Mouse (Mus musculus) forebrain, embryonic 15.5 days (tissue): ENCODE measurements around the gene Clpp. TPM values are rescaled to one million over a fixed set of nuclear protein-coding genes. Genes with fewer than 3 reads are reported as not detected.

Experiments
- ATAC-seq: fragments of 200-750 bp; cut with Nextera tagmentation; replicated peaks from 2 replicates; pipeline ENCODE4 v1.8.0; 2017; ENCODE audit warnings: mild to moderate bottlenecking, moderate TSS enrichment, moderate library complexity
- H3K27ac ChIP-seq: fragments of 300-500 bp; sonication (generic); replicated peaks from 2 replicates; pipeline ENCODE4 v1.5.1; 2015; ENCODE audit warnings: mild to moderate bottlenecking, inconsistent platforms
- H3K27me3 ChIP-seq: fragments of 300-500 bp; sonication (generic); 2 replicates; pipeline ENCODE4 v1.6.1; 2015; ENCODE audit warnings: inconsistent platforms
- H3K36me3 ChIP-seq: fragments of 300-500 bp; sonication (generic); 2 replicates; pipeline ENCODE4 v1.6.1; 2015; ENCODE audit warnings: mild to moderate bottlenecking, inconsistent platforms
- H3K4me1 ChIP-seq: fragments of 300-500 bp; sonication (generic); 2 replicates; pipeline ENCODE4 v1.6.1; 2015; ENCODE audit warnings: inconsistent platforms
- H3K4me2 ChIP-seq: fragments of 300-500 bp; sonication (generic); replicated peaks from 2 replicates; pipeline ENCODE4 v1.6.1; 2015; ENCODE audit warnings: mild to moderate bottlenecking, inconsistent platforms
- H3K4me3 ChIP-seq: fragments of 300-500 bp; sonication (generic); 2 replicates; pipeline ENCODE4 v1.5.1; 2015; ENCODE audit warnings: mild to moderate bottlenecking, inconsistent platforms
- H3K9ac ChIP-seq: fragments of 300-500 bp; sonication (generic); replicated peaks from 2 replicates; pipeline ENCODE4 v1.6.1; 2015; ENCODE audit warnings: mild to moderate bottlenecking, inconsistent platforms
- H3K9me3 ChIP-seq: fragments of 300-500 bp; sonication (generic); 2 replicates; pipeline ENCODE4 v1.6.1; 2016; ENCODE audit warnings: inconsistent platforms
- WGBS: fragments of 180-500 bp; shearing (Covaris S2); methylation state at CpG from one replicate; pipeline ENCODE4 v1.1.7; 2015; ENCODE audit warnings: mixed read lengths; 5-methylcytosine and 5-hydroxymethylcytosine counted together
- polyA plus RNA-seq: library from polyadenylated mRNA; unstranded; fragments of >200 nt; fragmentation: Nextera tagmentation; extraction: Ambion mirVana; gene quantifications from 2 replicates; pipeline ENCODE4 v1.2.1, GENCODE M21; 2015

Clpp gene
- polyA plus RNA-seq, 1 experiment from 2014 or later, result 162 TPM

DNA sequence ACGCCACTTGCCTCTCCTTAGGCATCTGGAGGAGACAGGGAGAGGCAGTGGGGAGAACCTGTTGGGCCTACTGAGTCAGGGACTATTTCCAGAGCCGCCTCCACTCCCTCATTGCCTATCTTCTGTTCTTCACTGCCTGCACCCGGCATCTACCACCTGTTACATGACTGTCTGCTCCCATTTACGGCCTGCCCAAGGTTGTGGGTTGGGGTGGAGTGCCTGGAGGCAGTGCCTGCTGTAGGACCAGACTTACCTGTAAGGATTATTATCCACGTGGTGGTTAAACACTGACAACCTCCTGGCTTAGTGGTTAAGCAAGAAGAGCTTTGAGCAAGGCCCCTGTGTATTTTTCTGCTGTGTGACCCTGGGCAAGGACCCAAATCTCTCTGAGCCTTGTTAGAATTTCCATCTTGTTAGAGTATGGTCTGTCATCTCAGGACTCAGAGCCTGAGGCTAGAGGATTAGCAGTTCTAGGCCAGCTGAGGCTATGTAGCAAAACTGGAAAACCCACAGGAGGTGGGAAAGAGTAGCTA lies 15.3 kb upstream of the Clpp start:
- Histone ChIP-seq H3K4me1 (no peaks in the 10 kb centered on the region), H3K9me3 (no peaks in the 10 kb centered on the region), H3K36me3 (no peaks in the 10 kb centered on the region), H3K4me2 (no peak overlapping the region), H3K9ac (no peak overlapping the region), H3K4me3 (no peak overlapping the region), H3K27ac (no peak overlapping the region), H3K27me3 (no peaks in the 10 kb centered on the region)
- WGBS, result 80% methylated on average over 5 of the region's 5 CpGs
- no peak for ATAC-seq

- Histone ChIP-seq H3K9me3 (no peaks in the 10 kb centered on the region), H3K9ac (no peak overlapping the region), H3K4me3 (no peak overlapping the region), H3K36me3 (no peaks in the 10 kb centered on the region), H3K4me1 (no peaks in the 10 kb centered on the region), H3K4me2 (no peak overlapping the region), H3K27me3 (no peaks in the 10 kb centered on the region), H3K27ac (no peak overlapping the region)
- WGBS, result 73% methylated on average over 3 of the region's 3 CpGs
- ATAC-seq, result no peak
Observed at GRCm38 (mm10) chr17:56975391-56975790, 14.7 kb upstream of the Clpp start.

DNA sequence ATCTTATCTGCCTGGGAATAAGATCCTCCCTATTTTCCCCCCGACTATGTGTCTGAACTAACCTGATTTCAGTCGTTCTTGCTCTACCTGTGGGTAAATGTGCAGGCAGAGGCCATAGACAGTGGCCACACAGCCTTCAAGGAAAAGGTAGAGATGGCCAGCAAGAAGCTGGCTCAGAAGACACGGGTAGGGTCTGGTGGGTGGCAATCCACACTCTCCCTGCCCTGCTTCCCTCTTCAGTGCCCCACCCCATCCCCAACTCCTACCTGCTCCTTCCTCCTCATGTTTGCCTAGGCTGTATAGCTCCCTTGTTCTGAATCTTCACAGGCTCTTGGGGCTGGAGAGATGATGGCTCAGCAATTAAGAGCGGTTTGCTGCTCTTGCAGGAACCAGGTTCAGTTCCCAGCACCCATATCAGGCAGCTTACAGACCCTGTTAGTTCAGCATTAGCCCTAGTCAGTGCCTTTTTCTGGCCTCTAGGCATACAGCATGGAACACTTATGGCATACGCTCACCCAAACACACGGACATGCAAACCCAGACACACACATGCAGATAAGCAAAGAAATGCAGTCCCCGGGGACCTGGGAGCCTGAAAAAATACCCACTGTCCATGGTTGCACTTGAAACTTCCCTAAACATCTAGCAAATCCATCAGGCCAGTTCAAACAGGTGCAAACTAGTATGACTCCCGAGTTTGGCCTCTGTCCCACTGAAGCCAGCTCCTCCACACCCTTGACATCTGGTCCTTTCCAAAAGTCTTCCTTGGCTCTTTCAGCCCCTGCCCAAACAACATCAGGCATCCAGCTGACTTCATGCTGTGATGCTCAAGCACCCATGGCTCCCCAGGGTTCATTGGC lies 13.3 kb upstream of the Clpp start:
- ATAC-seq, result no peak
- H3K27ac ChIP-seq, result no peak overlapping the region
- H3K27me3 ChIP-seq, result no peaks in the 10 kb centered on the region
- H3K9me3 ChIP-seq, result no peaks in the 10 kb centered on the region
- H3K4me3 ChIP-seq, result no peak overlapping the region
- no peak overlapping the region for H3K4me2 ChIP-seq
- WGBS, result 82% methylated on average over 8 of the region's 8 CpGs
- no peaks in the 10 kb centered on the region for H3K36me3 ChIP-seq
- no peaks in the 10 kb centered on the region for H3K4me1 ChIP-seq
- no peak overlapping the region for H3K9ac ChIP-seq

DNA sequence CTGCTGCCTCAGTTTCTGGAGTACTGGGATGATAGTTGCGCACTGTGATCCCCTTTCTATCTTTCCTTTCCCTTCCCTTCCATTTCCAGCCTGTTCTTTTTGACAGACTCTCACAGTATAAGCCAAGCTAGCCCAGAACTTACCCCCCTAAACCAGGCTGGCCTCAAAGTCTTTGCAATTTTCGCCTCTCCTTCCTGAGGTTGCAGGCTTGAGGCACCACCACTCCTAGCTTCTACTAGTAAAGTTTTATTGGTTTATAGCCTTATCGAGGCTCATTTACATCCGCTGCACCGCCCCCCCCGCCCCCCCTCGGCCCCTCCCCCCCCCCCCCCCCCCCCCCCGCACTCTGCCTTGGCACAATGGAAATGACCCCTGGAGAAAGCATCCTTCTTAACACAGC lies 10.6 kb upstream of the Clpp start:
- no peak overlapping the region for H3K4me2 ChIP-seq
- no peak overlapping the region for H3K9ac ChIP-seq
- H3K36me3 ChIP-seq, result no peaks in the 10 kb centered on the region
- H3K9me3 ChIP-seq, result no peaks in the 10 kb centered on the region
- H3K27ac ChIP-seq, result no peak overlapping the region
- H3K4me1 ChIP-seq, result no peaks in the 10 kb centered on the region
- no peak overlapping the region for H3K4me3 ChIP-seq
- ATAC-seq, result no peak
- no peaks in the 10 kb centered on the region for H3K27me3 ChIP-seq
- 46% methylated on average over 4 of the region's 8 CpGs for WGBS

GRCm38 (mm10) chr17:56981049-56981448 lies 9.1 kb upstream of the Clpp start:
- Histone ChIP-seq H3K36me3 (no peaks in the 10 kb centered on the region), H3K9ac (no peak overlapping the region), H3K27me3 (no peaks in the 10 kb centered on the region), H3K4me2 (no peak overlapping the region), H3K4me1 (no peaks in the 10 kb centered on the region), H3K27ac (no peak overlapping the region), H3K9me3 (no peaks in the 10 kb centered on the region), H3K4me3 (no peak overlapping the region)
- 82% methylated on average over 7 of the region's 7 CpGs for WGBS
- ATAC-seq, result no peak

DNA sequence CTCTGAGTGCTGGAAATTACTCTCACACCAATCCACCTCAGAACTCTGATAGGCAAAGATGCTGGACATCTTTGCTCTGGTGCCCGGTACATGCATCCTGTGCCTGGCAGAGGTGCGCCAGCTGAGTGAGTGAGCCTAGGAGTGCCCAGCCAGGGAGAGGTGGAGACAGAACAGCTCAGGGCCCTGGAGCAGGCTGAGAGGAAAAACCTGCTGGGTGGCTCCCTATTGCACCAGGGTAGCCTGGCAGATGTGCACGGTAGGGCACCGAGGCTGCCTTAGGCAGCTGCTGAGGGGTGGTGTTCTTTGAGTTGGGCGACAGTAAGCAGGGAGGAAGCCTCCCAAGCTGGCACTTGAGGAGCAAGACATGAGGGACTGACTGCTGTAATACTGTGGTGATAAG lies 8.1 kb upstream of the Clpp start, which contains the start of gene Acer1:
Acer1 (minus strand) TSS at position 114 of the 400 bp plus-strand sequence.
- WGBS, result 79% methylated on average over 5 of the region's 5 CpGs
- Histone ChIP-seq H3K27me3 (no peaks in the 10 kb centered on the region), H3K9ac (no peak within 1 kb of the TSS), H3K36me3 (no peaks in the 10 kb centered on the region), H3K27ac (no peak within 1 kb of the TSS), H3K4me2 (no peak within 1 kb of the TSS), H3K4me3 (no peak within 1 kb of the TSS), H3K4me1 (no peaks in the 10 kb centered on the region), H3K9me3 (no peaks in the 10 kb centered on the region)
- ATAC-seq, result no peak

- Histone ChIP-seq H3K36me3 (no peaks in the 10 kb centered on the region), H3K9ac (no peak overlapping the region), H3K27me3 (no peaks in the 10 kb centered on the region), H3K9me3 (no peaks in the 10 kb centered on the region), H3K4me2 (no peak overlapping the region), H3K27ac (no peak overlapping the region), H3K4me3 (no peak overlapping the region), H3K4me1 (peaks cover 3% of the 10 kb centered on the region; the same call in 1 of the 2 replicates)
- 87% methylated on average over 9 of the region's 9 CpGs for WGBS
- no peak for ATAC-seq
Observed at GRCm38 (mm10) chr17:56984886-56985285, 5.2 kb upstream of the Clpp start.

DNA sequence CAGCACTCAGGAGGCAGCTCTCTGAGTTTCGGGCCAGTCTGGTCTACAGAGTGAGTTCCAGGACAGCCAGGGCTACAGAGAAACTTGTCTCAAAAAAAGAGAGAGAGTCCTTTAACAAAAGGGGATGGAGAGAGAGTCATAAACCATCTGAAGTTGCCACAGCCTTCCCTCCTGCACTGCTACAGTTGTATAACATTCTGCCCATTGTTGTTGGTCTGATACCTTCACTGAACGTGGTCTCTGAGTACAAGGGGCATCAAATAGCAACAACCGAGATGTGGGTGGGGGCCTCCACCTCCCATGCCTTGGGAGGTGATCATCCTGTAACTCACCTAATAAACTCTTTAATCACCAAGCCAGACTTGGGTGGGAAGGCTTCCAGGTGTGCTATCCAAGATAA lies 4.4 kb upstream of the Clpp start:
- 75% methylated on average over 3 of the region's 3 CpGs for WGBS
- H3K4me3 ChIP-seq, result no peak overlapping the region
- no peak overlapping the region for H3K9ac ChIP-seq
- ATAC-seq, result no peak
- H3K36me3 ChIP-seq, result no peaks in the 10 kb centered on the region
- peaks cover 3% of the 10 kb centered on the region for H3K4me1 ChIP-seq
- no peak overlapping the region for H3K27ac ChIP-seq
- no peaks in the 10 kb centered on the region for H3K9me3 ChIP-seq
- H3K4me2 ChIP-seq, result no peak overlapping the region
- no peaks in the 10 kb centered on the region for H3K27me3 ChIP-seq

DNA sequence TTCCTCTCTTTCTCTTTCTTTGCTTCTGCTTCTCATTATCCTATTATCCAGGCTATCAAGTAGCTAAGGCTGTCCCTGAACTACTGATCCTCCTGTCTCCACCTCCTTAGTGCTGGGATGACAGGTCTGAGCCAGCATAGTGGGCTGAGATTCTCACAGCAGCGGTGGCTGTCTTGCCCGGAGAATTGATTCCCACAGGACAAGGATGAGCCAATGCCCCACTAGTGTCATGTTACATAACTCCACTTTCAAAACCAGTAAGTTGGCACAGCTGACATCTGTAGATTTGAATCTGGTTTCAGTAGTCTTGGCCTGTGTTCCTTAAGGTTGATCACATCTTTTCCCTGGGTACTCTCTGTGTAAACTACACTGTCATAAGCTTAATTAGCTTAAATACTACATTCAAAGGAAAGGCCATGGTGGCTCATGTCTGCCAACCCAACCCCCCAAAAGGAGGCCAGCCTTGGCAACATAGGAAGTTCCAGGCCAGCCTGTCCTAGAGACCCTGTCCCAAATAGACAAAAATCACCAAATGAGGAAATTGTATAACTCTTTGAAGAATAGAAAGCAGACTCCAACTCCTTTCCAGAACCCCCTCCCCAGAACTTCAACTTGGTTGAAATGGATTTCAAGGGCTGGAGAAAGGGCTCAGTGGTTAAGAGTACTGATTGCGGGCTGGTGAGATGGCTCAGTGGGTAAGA lies 3.9 kb upstream of the Clpp start:
- Histone ChIP-seq H3K4me3 (no peak overlapping the region), H3K27me3 (no peaks in the 10 kb centered on the region), H3K9ac (no peak overlapping the region), H3K4me1 (peaks cover 9% of the 10 kb centered on the region), H3K4me2 (no peak overlapping the region), H3K27ac (no peak overlapping the region), H3K36me3 (no peaks in the 10 kb centered on the region), H3K9me3 (no peaks in the 10 kb centered on the region)
- no peak for ATAC-seq
- WGBS, result 93% methylated on average over 3 of the region's 3 CpGs

GRCm38 (mm10) chr17:56988441-56988840 lies 1.7 kb upstream of the Clpp start:
- Histone ChIP-seq H3K9me3 (no peaks in the 10 kb centered on the region), H3K27ac (no peak overlapping the region), H3K9ac (no peak overlapping the region), H3K4me1 (peaks cover 16% of the 10 kb centered on the region), H3K4me2 (no peak overlapping the region), H3K27me3 (no peaks in the 10 kb centered on the region), H3K4me3 (no peak overlapping the region), H3K36me3 (peaks cover 8% of the 10 kb centered on the region)
- WGBS, result 93% methylated on average over 7 of the region's 7 CpGs
- no peak for ATAC-seq

DNA sequence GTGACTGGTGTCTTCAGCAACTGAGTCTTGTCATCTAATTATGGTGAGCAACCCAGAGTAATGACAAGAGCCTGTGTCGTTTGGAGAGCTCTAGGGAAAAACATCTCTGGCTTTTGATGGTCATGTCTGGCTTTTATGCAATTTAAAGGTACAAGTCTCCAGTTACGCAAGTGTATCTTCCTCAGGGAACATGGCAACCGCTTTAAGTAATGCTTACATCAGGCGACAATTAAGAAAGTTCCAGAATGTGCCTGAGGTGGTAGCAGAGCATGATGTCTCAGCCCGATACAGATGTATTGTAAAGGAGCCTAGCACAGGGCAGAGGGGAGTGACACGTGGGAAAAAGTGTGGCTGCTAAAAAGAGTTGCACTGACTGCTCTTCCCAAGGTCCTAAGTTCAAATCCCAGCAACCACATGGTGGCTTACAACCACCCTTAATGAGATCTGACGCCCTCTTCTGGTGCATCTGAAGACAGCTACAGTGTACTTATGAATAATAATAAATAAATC lies 1.1 kb upstream of the Clpp start:
- WGBS, result 70% methylated on average over 7 of the region's 7 CpGs
- peaks cover 16% of the 10 kb centered on the region for H3K4me1 ChIP-seq
- H3K9ac ChIP-seq, result peak overlapping the region; percentile 80
- no peak overlapping the region; the same call in 1 of the 2 replicates for H3K27ac ChIP-seq
- H3K4me2 ChIP-seq, result peak overlapping the region; percentile 79
- H3K27me3 ChIP-seq, result no peaks in the 10 kb centered on the region
- no peak for ATAC-seq
- no peaks in the 10 kb centered on the region for H3K9me3 ChIP-seq
- H3K4me3 ChIP-seq, result peak overlapping the region; percentile 93
- H3K36me3 ChIP-seq, result peaks cover 14% of the 10 kb centered on the region

DNA sequence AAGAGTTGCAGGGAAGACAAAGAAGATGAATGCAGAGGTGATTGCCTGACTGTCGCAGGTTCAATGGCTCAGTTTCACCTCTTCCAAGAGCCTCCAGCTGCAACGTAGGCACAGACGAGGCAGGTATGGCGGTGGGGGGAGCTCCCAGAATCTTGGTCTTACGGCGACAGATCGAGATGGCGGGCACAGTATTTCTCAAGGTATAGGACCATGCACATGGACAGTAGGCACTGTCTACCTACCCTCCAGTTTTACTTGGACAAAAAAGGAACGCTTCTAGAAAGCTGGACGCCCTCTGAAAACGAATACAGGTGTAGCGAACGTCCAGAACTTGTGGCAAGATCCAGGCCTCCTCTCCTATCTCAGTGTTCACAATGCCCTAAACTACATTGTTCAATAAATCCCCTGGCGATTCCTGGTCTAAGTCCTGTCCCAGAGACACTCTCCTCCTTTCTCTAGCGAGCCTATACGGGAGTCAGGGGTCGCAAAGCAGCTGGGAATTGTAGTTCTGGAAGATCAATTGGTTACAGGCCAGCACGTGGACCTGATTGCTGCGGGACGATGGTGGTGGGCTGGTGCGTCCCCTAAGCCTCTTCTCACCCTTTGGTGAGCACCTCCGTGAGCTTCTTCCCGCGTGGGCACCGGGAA lies 514 bp upstream of the Clpp start:
- Histone ChIP-seq H3K4me3 (peak overlapping the region; percentile 93), H3K27ac (peak overlapping the region; percentile 90), H3K9me3 (no peaks in the 10 kb centered on the region), H3K36me3 (peaks cover 19% of the 10 kb centered on the region), H3K4me2 (peak overlapping the region; percentile 79), H3K4me1 (peaks cover 16% of the 10 kb centered on the region), H3K9ac (peak overlapping the region; percentile 80), H3K27me3 (no peaks in the 10 kb centered on the region)
- peak; percentile 93 for ATAC-seq
- WGBS, result 2% methylated on average over 25 of the region's 25 CpGs
